Mouse (Mus musculus) cortical plate, adult 2 months (tissue): ENCODE data around the gene Gon7. TPM values are rescaled to one million over a fixed set of nuclear protein-coding genes. Genes with fewer than 3 reads are reported as not detected.
A peak's percentile ranks its signal among the peaks of the same experiment; 100 is the strongest.

Experiments
- H3K27ac ChIP-seq: fragments of 200-500 bp; 2 replicates; pipeline ENCODE4 v1.5.1; 2012; ENCODE audit warnings: low read length, control low read depth, inconsistent platforms; ENCODE audit not compliant: insufficient read depth
- H3K4me1 ChIP-seq: fragments of 200-500 bp; 2 replicates; pipeline ENCODE4 v1.6.1; 2011; ENCODE audit warnings: low read length; ENCODE audit not compliant: control insufficient read depth, insufficient read depth
- H3K4me3 ChIP-seq: fragments of 200-500 bp; 2 replicates; pipeline ENCODE4 v1.5.1; 2011; ENCODE audit warnings: mild to moderate bottlenecking, low read length, control low read depth; ENCODE audit not compliant: insufficient read depth
- CTCF ChIP-seq: fragments of 200-500 bp; IDR thresholded peaks from 2 replicates; pipeline ENCODE4 v1.5.1; 2011; ENCODE audit warnings: mild to moderate bottlenecking, control low read depth, low read length; ENCODE audit not compliant: insufficient read depth; ENCODE audit errors: extremely low read depth
- POLR2A ChIP-seq: fragments of 200-500 bp; IDR thresholded peaks from 2 replicates; pipeline ENCODE4 v1.6.1; 2011; ENCODE audit warnings: mild to moderate bottlenecking, low read length, control low read depth; ENCODE audit not compliant: insufficient read depth; ENCODE audit errors: extremely low read depth
- polyA plus RNA-seq: library from polyadenylated mRNA; depleted of rRNA; stranded (reverse); fragments of >200 nt; gene quantifications from 2 replicates; pipeline ENCODE4 v1.2.3, GENCODE M21; 2012

Gene Gon7
- polyA plus RNA-seq, 1 experiment, result 10.8 TPM

DNA sequence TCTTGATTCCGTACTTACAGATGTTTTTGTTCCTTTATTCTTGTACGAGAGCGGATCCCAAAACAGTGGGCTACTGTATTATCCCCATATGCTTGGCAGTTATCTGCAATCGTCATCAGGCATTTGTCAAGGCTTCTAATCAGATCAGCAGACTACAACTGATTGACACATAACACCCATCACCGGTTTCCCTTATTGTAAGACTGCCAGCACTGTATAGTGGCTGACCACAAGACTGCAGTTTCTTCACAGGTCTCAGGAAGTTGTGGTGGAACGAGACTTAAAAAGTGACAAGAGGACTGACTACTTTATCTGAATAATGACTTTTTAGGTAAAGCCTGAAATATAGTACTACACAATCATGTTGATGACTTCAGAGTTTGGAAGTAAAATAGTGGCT lies 12.8 kb downstream of the Gon7 start:
- TF ChIP-seq CTCF (no peak), POLR2A (no peak)
- Histone ChIP-seq H3K4me1 (peaks cover 11% of the 10 kb centered on the region; the same call in 1 of the 2 replicates), H3K27ac (no peak overlapping the region), H3K4me3 (peak overlapping the region; percentile 91; the same call in 1 of the 2 replicates)

DNA sequence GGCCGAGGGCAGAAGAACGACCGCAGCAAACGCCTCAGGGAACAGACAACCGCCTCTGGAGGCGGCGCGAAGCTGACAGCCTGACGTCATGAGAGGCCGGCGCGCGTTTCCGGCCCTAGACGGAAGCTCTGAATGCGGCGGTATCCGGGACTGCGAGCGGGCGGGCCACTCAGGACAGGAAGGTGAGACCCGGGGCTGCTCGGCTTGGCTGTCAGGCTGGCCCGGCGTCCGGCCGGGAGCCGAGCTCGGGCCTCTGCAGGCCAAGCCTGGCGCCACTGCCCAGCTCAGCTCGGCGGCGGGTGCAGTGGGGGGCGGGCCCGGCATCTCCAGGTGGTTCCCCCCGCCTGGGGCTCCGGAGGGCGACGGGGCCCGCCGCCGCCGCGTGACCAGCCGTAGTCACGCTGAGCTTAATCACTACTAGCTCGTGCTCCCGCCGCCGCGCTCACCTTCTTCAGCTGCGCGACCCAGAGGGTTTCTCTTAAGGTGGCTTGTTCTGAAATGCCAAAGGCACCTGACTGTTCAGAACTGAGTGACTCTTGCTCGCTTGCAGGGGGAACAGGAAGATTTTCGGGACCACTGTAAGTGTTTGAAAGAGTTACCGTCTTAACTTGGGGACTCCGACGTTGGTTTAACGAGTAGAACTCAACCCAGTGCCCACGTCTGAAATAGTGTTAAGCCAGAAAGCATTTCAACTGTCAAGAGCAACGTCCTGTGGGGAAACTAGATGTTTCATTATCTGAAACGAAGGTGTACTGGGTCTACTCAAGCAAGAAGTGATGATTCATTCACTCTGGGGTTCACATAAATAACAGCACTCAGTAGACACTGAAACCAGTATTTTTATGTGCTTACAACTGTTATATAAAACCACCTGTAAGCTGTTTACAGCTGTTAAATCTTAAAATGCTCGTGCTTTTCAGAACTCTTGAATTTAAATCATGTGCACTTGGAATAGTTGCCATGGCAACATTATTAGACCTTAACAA lies 13.7 kb downstream of the Gon7 start, which contains the start of the genes Moap1 and Tmem251:
TSS of gene Moap1 (minus strand) at position 73 of the 986 bp plus-strand sequence.
TSS of gene Tmem251 (plus strand) at position 174 of the 986 bp plus-strand sequence.
- Histone ChIP-seq H3K4me3 (peak within 1 kb of the TSS; percentile 91), H3K27ac (peak within 1 kb of the TSS; percentile 93), H3K4me1 (peaks cover 11% of the 10 kb centered on the region; the same call in 1 of the 2 replicates)
- TF ChIP-seq CTCF, result no peak
- TF ChIP-seq POLR2A, result peak; percentile 89

DNA sequence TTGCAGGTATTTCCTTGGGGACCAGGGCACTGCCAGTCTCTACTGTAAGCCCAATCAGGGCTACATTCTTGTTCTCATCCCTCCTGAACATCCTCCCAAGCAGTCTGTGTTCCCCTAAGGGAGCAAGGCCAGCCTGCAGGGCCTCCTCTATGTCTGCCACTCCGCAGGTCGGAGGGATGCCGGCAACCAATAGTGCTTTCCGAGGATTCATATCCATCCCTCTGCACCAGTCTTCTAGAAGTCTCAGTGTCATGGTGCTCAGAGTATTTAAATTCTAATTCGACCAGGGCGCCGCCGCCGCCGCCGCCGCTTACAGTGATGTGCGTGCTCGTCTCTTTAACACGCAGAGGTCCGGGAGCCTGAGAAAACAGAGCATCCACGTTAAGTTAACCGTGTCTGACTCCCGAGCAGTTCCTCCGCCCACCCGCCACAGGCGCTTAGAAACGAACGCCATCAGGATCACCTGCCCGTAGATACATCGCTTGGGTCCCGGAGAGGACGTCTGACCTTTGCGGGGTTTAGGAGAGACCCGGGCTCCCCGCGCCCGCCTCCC lies 14.5 kb downstream of the Gon7 start:
- Histone ChIP-seq H3K27ac (peak overlapping the region; percentile 93), H3K4me3 (peak overlapping the region; percentile 91)
- TF ChIP-seq CTCF (no peak), POLR2A (no peak)

DNA sequence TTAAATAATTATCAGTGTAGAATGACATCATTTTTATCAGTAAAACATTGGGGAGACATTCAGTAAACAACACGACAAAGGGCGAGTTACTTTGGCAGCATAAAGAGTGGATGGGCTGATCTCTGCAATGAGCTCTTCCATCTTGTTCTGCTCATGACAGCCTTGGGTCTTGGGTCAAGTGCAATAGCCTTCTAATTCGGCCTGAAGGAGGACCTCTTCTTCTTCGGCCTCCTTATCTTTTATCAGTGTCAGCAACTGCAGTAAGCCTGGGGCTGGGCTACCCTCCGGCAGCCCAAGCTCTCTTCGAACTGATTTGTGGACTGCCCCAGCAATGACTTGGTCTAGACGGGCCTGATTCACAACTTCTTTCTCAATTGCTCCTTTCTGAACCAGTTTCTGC lies 15.5 kb downstream of the Gon7 start:
- Histone ChIP-seq H3K4me1 (peaks cover 11% of the 10 kb centered on the region; the same call in 1 of the 2 replicates), H3K27ac (no peak overlapping the region), H3K4me3 (peak overlapping the region; percentile 91; the same call in 1 of the 2 replicates)
- no peak for TF ChIP-seq CTCF
- TF ChIP-seq POLR2A, result no peak

More for the DNA sequence above, 14.5 kb downstream of the Gon7 start:
- peaks cover 11% of the 10 kb centered on the region; the same call in 1 of the 2 replicates for H3K4me1 ChIP-seq

DNA sequence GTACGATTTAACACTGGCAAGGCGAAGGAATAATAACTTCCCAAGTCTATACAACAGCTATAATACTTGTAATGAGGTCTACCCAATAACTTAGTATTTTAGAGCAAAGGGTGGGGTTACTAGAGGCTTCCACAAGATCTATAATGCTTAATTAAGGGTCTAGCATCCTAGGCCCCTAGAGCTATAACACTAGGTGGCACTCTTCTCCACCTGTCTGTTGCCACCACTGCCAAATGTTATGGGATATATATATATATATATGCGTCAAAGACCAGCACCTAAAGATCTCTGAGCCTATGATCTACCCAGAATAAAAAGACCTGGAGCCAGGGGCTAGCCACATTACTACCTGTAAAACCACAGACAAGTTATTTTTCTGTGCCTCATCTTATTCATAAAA lies 17.3 kb downstream of the Gon7 start:
- Histone ChIP-seq H3K4me3 (no peak overlapping the region), H3K27ac (no peak overlapping the region), H3K4me1 (peaks cover 11% of the 10 kb centered on the region; the same call in 1 of the 2 replicates)
- peak; percentile 34; the same call in 1 of the 2 replicates for TF ChIP-seq CTCF
- no peak for TF ChIP-seq POLR2A

DNA sequence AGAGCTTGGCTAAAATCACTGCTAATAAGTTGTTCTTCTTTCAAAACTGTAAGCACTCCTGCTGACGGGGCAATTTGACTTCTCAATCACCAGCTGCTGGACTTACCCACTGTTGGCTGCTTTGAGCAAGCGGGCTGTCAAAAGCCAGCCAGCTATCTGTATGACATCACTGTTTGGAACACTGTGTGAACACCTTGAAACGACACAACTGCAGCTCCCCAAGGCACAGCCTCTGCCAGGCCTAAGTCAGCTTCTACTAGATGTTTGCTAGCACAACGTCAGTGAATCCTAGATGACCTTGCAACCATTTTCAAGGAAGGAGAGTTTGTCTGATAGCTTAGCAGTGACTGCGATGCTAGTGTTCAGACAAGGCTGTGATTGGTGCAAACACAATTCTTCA lies 18.5 kb downstream of the Gon7 start:
- H3K4me1 ChIP-seq, result peaks cover 6% of the 10 kb centered on the region; the same call in 1 of the 2 replicates
- H3K4me3 ChIP-seq, result no peak overlapping the region
- no peak overlapping the region for H3K27ac ChIP-seq
- TF ChIP-seq CTCF (no peak), POLR2A (no peak)

DNA sequence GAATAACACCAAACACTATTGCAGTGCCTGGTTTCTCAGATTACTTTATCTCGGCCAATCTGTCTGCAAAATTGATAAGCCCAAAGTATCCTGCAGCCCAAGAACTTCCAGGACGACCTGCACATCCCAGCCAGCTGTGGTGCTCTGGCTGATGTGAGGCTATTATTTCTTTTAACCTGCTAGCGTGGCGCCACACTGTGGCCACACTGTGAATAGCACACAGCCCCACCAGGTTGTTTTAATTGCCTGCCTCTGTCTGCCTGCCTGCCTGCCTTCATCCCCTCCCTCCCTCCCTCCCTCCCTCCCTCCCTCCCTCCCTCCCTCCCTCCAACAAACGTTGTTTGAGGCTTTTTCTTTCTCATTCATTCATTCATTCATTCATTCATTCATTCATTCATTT lies 24.2 kb downstream of the Gon7 start:
- Histone ChIP-seq H3K4me3 (no peak overlapping the region), H3K27ac (no peak overlapping the region), H3K4me1 (no peaks in the 10 kb centered on the region)
- TF ChIP-seq POLR2A, result no peak
- peak; percentile 62 for TF ChIP-seq CTCF

DNA sequence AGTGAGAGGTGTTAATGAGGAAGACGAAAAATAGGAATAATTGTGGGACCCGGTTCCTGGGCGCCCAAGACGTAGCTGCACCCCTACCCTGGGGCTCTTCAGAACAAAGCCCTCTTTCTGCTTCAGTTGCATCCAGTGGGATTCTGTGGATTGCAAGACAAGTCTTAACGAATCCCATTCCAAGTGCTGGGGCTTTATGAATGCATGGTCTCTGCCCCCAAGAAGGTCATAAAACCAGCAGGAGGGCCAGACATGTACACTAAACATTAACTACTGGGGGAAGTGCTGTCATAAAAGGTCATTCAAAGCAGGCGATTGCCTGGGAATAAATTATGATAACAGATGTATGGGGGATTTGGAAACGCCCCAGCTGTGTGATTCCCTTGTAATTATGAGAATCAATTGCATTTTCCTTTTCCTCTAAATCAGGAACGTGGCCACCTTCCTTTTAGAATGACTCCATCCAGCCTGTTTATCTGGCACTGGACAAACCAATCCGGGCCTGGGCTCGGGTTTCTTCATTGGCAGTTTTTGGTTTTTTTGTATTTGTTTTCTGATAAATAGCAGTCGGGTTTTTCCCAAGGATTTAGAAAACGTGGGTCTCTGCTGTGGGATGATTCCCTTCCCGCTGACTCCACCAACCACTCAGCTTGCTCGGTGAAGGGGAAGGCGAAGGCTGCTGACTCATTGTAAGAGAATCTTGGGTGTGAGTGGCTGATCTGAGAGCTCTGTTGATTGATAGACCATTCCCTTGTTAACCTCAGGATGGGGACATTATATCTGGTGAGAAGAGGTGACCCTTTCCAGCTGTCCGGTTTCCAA lies 26.6 kb downstream of the Gon7 start:
- TF ChIP-seq POLR2A (no peak), CTCF (no peak)
- no peak overlapping the region for H3K4me3 ChIP-seq
- no peak overlapping the region for H3K27ac ChIP-seq
- H3K4me1 ChIP-seq, result no peaks in the 10 kb centered on the region
